Mouse (Mus musculus) layer of hippocampus, adult 9-11 months (tissue): ENCODE data around the gene Bcas3.
"Not testable (repeated sequence)": the region's sequence is repeated elsewhere in the genome, so short reads cannot be mapped to it uniquely, and the experiment has no call there.

Source experiments
- DNase-seq: peaks from one replicate; pipeline ENCODE4 v3.0.0; 2022

Bcas3 gene

GRCm38 (mm10) chr11:85485197-85485940 lies 132.4 kb downstream of the Bcas3 start:
- DNase-seq = no peak

- no peak for DNase-seq
Observed at GRCm38 (mm10) chr11:85487501-85487900, 134.5 kb downstream of the Bcas3 start.

GRCm38 (mm10) chr11:85492231-85492630 lies 139.3 kb downstream of the Bcas3 start:
- DNase-seq = peak; percentile 78

- no peak for DNase-seq
Observed at GRCm38 (mm10) chr11:85492666-85493065, 139.7 kb downstream of the Bcas3 start.

GRCm38 (mm10) chr11:85499561-85499960 lies 146.6 kb downstream of the Bcas3 start:
- DNase-seq = no peak

GRCm38 (mm10) chr11:85502031-85502430 lies 149.1 kb downstream of the Bcas3 start:
- DNase-seq = no peak

- DNase-seq = not testable (repeated sequence)
Observed at GRCm38 (mm10) chr11:85504812-85505211, 151.8 kb downstream of the Bcas3 start.

GRCm38 (mm10) chr11:85505811-85506210 lies 152.8 kb downstream of the Bcas3 start:
- no peak for DNase-seq

GRCm38 (mm10) chr11:85509334-85509733 lies 156.4 kb downstream of the Bcas3 start:
- no peak for DNase-seq

- DNase-seq = no peak
Observed at GRCm38 (mm10) chr11:85511270-85511904, 158.4 kb downstream of the Bcas3 start.

- no peak for DNase-seq
Observed at GRCm38 (mm10) chr11:85516724-85517123, 163.8 kb downstream of the Bcas3 start.

- DNase-seq = no peak
Observed at GRCm38 (mm10) chr11:85518025-85518756, 165.2 kb downstream of the Bcas3 start.

GRCm38 (mm10) chr11:85520236-85520635 lies 167.3 kb downstream of the Bcas3 start:
- DNase-seq = no peak

- DNase-seq = no peak
Observed at GRCm38 (mm10) chr11:85520996-85521395, 168.0 kb downstream of the Bcas3 start.

- no peak for DNase-seq
Observed at GRCm38 (mm10) chr11:85523646-85524045, 170.7 kb downstream of the Bcas3 start.

- peak; percentile 63 for DNase-seq
Observed at GRCm38 (mm10) chr11:85524186-85524585, 171.2 kb downstream of the Bcas3 start.

GRCm38 (mm10) chr11:85524841-85525500 lies 172.0 kb downstream of the Bcas3 start:
- DNase-seq = peak; percentile 37

- no peak for DNase-seq
Observed at GRCm38 (mm10) chr11:85525501-85525885, 172.5 kb downstream of the Bcas3 start.

- DNase-seq = no peak
Observed at GRCm38 (mm10) chr11:85525979-85526775, 173.2 kb downstream of the Bcas3 start.

- no peak for DNase-seq
Observed at GRCm38 (mm10) chr11:85527261-85527660, 174.3 kb downstream of the Bcas3 start.

- DNase-seq = no peak
Observed at GRCm38 (mm10) chr11:85529531-85530285, 176.7 kb downstream of the Bcas3 start.

GRCm38 (mm10) chr11:85540989-85541388 lies 188.0 kb downstream of the Bcas3 start:
- no peak for DNase-seq
